Comparison of ENCODE assay signal across 34 mouse cellular contexts in genomic region chr15:99038797-99039196, GRCm38 (mm10). TPM values are rescaled to one million over a fixed set of nuclear protein-coding genes. Genes with fewer than 3 reads are reported as not detected.
"Had no signal": no experiment of that assay in that cellular context is flagged by ENCODE, and none has a peak within 500 bp of the region (broad histone marks: within the 10 kb centered on the region; RNA-seq: fewer than 3 reads in every experiment).

No protein-coding gene starts in this region.

- H3K9me3 ChIP-seq: heart, embryonic 10.5 days; heart, embryonic 12.5 days; hindbrain, embryonic 10.5 days; hindbrain, embryonic 12.5 days; intestine, embryonic 15.5 days; limb, embryonic 13.5 days; limb, embryonic 15.5 days; liver, embryonic 13.5 days; liver, embryonic 15.5 days had no signal

- H3K27ac ChIP-seq: gastrocnemius, adult 2 months; heart, embryonic 10.5 days; hindbrain, embryonic 10.5 days; hindbrain, embryonic 12.5 days; hindbrain, embryonic 14.5 days; intestine, embryonic 15.5 days; layer of hippocampus, adult 2 months; left cerebral cortex, adult 2 months; limb, embryonic 13.5 days; limb, embryonic 15.5 days; liver, embryonic 13.5 days; liver, embryonic 15.5 days had no signal

- H3K9ac ChIP-seq: heart, embryonic 12.5 days; hindbrain, embryonic 12.5 days; hindbrain, embryonic 14.5 days; intestine, embryonic 15.5 days; limb, embryonic 13.5 days; limb, embryonic 15.5 days; liver, embryonic 13.5 days; liver, embryonic 15.5 days had no signal

- DNase-seq: gastrocnemius, adult 2 months; gastrocnemius, postnatal 10 days; gastrocnemius, postnatal 25 days; heart, adult 18-20 months; heart, postnatal 10 days; heart, postnatal 4 days; kidney, adult 18-20 months; kidney, adult 8-10 months; kidney, postnatal 10 days; kidney, postnatal 4 days; left cerebral cortex, postnatal 4 days; liver, embryonic 13.5 days had no signal

- H3K27me3 ChIP-seq: hindbrain, embryonic 12.5 days; intestine, embryonic 15.5 days; limb, embryonic 13.5 days; limb, embryonic 15.5 days had no signal

- ATAC-seq: hindbrain, embryonic 16.5 days; inflammation-experienced regulatory T-cells, adult 6 months; intestine, embryonic 15.5 days; intestine, postnatal 0 days had no signal

- H3K4me2 ChIP-seq: heart, embryonic 12.5 days; hindbrain, embryonic 12.5 days; hindbrain, embryonic 14.5 days; intestine, embryonic 15.5 days; limb, embryonic 13.5 days; limb, embryonic 15.5 days; liver, embryonic 13.5 days; liver, embryonic 15.5 days had no signal

- H3K4me3 ChIP-seq: gastrocnemius, adult 2 months; heart, embryonic 10.5 days; heart, embryonic 12.5 days; hindbrain, embryonic 10.5 days; hindbrain, embryonic 12.5 days; intestine, embryonic 15.5 days; layer of hippocampus, adult 2 months; left cerebral cortex, adult 2 months; limb, embryonic 13.5 days; limb, embryonic 15.5 days; liver, embryonic 13.5 days; liver, embryonic 15.5 days had no signal

RNA-seq across cellular contexts. Expression of gene Prph, which starts 16.2 kb away (rescaled TPM):
- total RNA-seq: granulocyte monocyte progenitor cell, adult 5-6 weeks had no signal
- polyA plus RNA-seq: inflammation-experienced regulatory T-cells, adult 6 months had no signal

RNA-seq across cellular contexts. Expression of gene Troap, which starts 35.6 kb away (rescaled TPM):
- total RNA-seq: gastrocnemius, adult 2 months; liver, adult 2 months had no signal
- polyA plus RNA-seq: liver, adult 2 months had no signal

RNA-seq across cellular contexts. Expression of gene C1ql4, which starts 48.8 kb away (rescaled TPM):
- total RNA-seq: gastrocnemius, adult 2 months; gastrocnemius, postnatal 10 days; gastrocnemius, postnatal 25 days; gastrocnemius, postnatal 4 days; granulocyte monocyte progenitor cell, adult 5-6 weeks; heart, adult 18-20 months; heart, adult 8-10 months; heart, postnatal 10 days; heart, postnatal 25 days; layer of hippocampus, adult 2 months; layer of hippocampus, postnatal 25 days; left cerebral cortex, adult 2 months; left cerebral cortex, postnatal 14 days; left cerebral cortex, postnatal 4 days; liver, adult 2 months had no signal
- polyA plus RNA-seq: inflammation-experienced regulatory T-cells, adult 6 months; limb, embryonic 11.5 days; limb, embryonic 13.5 days; limb, embryonic 15.5 days; liver, embryonic 13.5 days; liver, embryonic 15.5 days had no signal

RNA-seq across cellular contexts. Expression of gene Dnajc22, which starts 54.2 kb away (rescaled TPM):
- total RNA-seq: gastrocnemius, adult 2 months; gastrocnemius, postnatal 4 days; granulocyte monocyte progenitor cell, adult 5-6 weeks; left cerebral cortex, postnatal 14 days had no signal
- polyA plus RNA-seq: inflammation-experienced regulatory T-cells, adult 6 months had no signal
